Mouse (Mus musculus): Measurements from ENCODE around the gene Marcks. TPM values are rescaled to one million over a fixed set of nuclear protein-coding genes. Genes with fewer than 3 reads are reported as not detected.

Marcks gene
- total and polyA plus RNA-seq, 3 experiments = 16.9 to 80.7 (median 74.2) TPM

DNA sequence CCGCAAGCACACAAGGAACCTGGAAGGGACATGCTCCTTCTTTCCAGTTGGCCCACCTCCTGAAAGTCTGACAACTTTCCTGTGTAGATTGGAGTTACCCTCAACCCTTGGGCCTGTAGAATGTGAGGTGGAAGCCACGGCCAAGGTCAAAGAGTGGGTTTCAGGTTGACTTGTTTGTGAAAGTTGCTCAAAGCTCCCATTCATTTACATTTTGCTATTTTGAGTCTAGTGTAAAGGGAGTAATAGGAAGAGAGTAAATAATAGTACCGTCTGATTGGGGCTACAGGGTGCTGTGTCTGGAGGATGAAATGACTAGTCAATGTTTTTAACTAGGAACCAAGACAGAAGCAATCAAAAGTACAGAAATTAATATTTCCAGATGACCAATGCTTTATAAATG lies 38.4 kb upstream of the Marcks start:
- Histone ChIP-seq H3K4me1 (ENCODE audit: control insufficient read depth in 1 of 2, insufficient read depth in 2 of 2) (peaks cover 0 to 3% of the 10 kb centered on the region in 2 experiments; a peak in 2 of 4 replicates), H3K27ac (ENCODE audit: insufficient read depth, low read depth) (no peak overlapping the region), H3K27me3 (replicated peaks) (no peaks in the 10 kb centered on the region), H3K9me3 (replicated peaks; ENCODE audit: low read length) (peaks cover 3% of the 10 kb centered on the region), H3K9ac (ENCODE audit: insufficient read depth, low read depth) (no peak overlapping the region), H3K4me2 (ENCODE audit: insufficient read depth, low read depth, poor library complexity, severe bottlenecking) (no peak overlapping the region), H3K79me2 (replicated peaks; ENCODE audit: control insufficient read depth, extremely low read depth, insufficient read depth, poor library complexity, severe bottlenecking) (no peaks in the 10 kb centered on the region), H3K4me3 (replicated peaks in 1 of 3; ENCODE audit: low read depth in 2 of 3, low read length in 2 of 3, poor library complexity in 1 of 3) (no peak overlapping the region), H3K36me3 (replicated peaks in 1 of 2; ENCODE audit: control insufficient read depth in 1 of 2, insufficient read depth in 1 of 2, low read length in 1 of 2) (no peaks in the 10 kb centered on the region)
- in situ Hi-C loops (cut with MboI; ENCODE audit: low pct_ligation_motif_present, low pct_unique_long_range_greater_than_20kb, low sequenced_read_pairs) (no loop called here), dilution Hi-C loops (cut with MboI; ENCODE audit: extremely low pct_ligation_motif_present, extremely low pct_unique_long_range_greater_than_20kb, low sequenced_read_pairs) (no loop called here)
- no peak for DNase-seq (ENCODE audit: extremely low read depth)
- TF ChIP-seq BHLHE40 (IDR thresholded peaks at IDR 0.05; ENCODE audit: low read depth, low read length) (peak; percentile 56), ETS1 (conservative IDR thresholded peaks at IDR 0.05; ENCODE audit: low read depth, low read length) (no peak; the same call in 1 of the 2 replicates), POLR2AphosphoS2 (IDR thresholded peaks at IDR 0.05; ENCODE audit: low read depth, low read length) (no peak), JUND (conservative IDR thresholded peaks at IDR 0.05; ENCODE audit: low read depth, low read length) (peak; percentile 45; the same call in 1 of the 2 replicates), KAT2A (IDR thresholded peaks at IDR 0.05; ENCODE audit: insufficient replicate concordance, low read length) (no peak), IRF4 (IDR thresholded peaks at IDR 0.05; ENCODE audit: low read depth, low read length) (peak; percentile 78), USF2 (conservative IDR thresholded peaks at IDR 0.05; ENCODE audit: low read depth, low read length) (no peak), CHD2 (IDR thresholded peaks at IDR 0.05; ENCODE audit: low read length) (no peak), CHD1 (IDR thresholded peaks at IDR 0.05; ENCODE audit: low read depth, low read length) (no peak), SMC3 (IDR thresholded peaks at IDR 0.05; ENCODE audit: low read depth, low read length) (no peak), EP300 (IDR thresholded peaks at IDR 0.05; ENCODE audit: low read length) (peak; percentile 24; the same call in 1 of the 2 replicates), MAZ (IDR thresholded peaks at IDR 0.05; ENCODE audit: low read depth, low read length) (no peak), MEF2A (IDR thresholded peaks at IDR 0.05; ENCODE audit: borderline replicate concordance, low read depth, low read length) (peak; percentile 82), MXI1 (IDR thresholded peaks at IDR 0.05; ENCODE audit: low read depth, low read length) (no peak), JUN (IDR thresholded peaks at IDR 0.05; ENCODE audit: insufficient read depth, low read depth, low read length) (no peak; the same call in 1 of the 2 replicates), POLR2A (IDR thresholded peaks at IDR 0.05; ENCODE audit: low read depth, low read length) (no peak), MAFK (IDR thresholded peaks at IDR 0.05; ENCODE audit: insufficient replicate concordance, low read length) (no peak), NRF1 (IDR thresholded peaks at IDR 0.05; ENCODE audit: low read depth, low read length) (no peak), ZMIZ1 (IDR thresholded peaks at IDR 0.05; ENCODE audit: low read depth, low read length) (no peak), RAD21 (IDR thresholded peaks at IDR 0.05; ENCODE audit: low read depth, low read length) (no peak; the same call in 1 of the 2 replicates), MYC (IDR thresholded peaks at IDR 0.05; ENCODE audit: low read depth, low read length) (no peak), PAX5 (IDR thresholded peaks at IDR 0.05; ENCODE audit: low read length) (no peak), TCF12 (IDR thresholded peaks at IDR 0.05; ENCODE audit: low read depth, low read length) (0 out of 2 replicates have a peak, but pooled peaks have one; percentile 19)
